ENCODE assay signal across 3 mouse cellular contexts in genomic region chr4:48683633-48684209, GRCm38 (mm10). TPM values are rescaled to one million over a fixed set of nuclear protein-coding genes. Genes with fewer than 3 reads are reported as not detected.
"Had no signal": no experiment of that assay in that cellular context is flagged by ENCODE, and none has a peak within 500 bp of the region (broad histone marks: within the 10 kb centered on the region; RNA-seq: fewer than 3 reads in every experiment).

No protein-coding gene starts in this region.

RNA-seq across cellular contexts. Expression of gene Cavin4, which starts 20.4 kb away (rescaled TPM):
- polyA plus RNA-seq: large intestine, adult 2 months; small intestine, adult 2 months; spleen, adult 2 months had no signal
